Mouse (Mus musculus) stomach, embryonic 14.5 days (tissue): ENCODE data around the gene Ahrr. TPM values are rescaled to one million over a fixed set of nuclear protein-coding genes. Genes with fewer than 3 reads are reported as not detected.

Experiments used
- ATAC-seq: fragments of 200-750 bp; cut with Nextera tagmentation; 2 replicates; pipeline ENCODE4 v1.8.0; 2017; ENCODE audit warnings: low read depth, moderate TSS enrichment; ENCODE audit not compliant: insufficient number of reproducible peaks, insufficient read depth, low FRiP score
- H3K27ac ChIP-seq: fragments of 300-500 bp; sonication (generic); 2 replicates; pipeline ENCODE4 v1.5.1; 2014; ENCODE audit warnings: mild to moderate bottlenecking, low read length, moderate library complexity, mixed read lengths
- H3K27me3 ChIP-seq: fragments of 300-500 bp; sonication (generic); 2 replicates; pipeline ENCODE4 v1.6.1; 2014; ENCODE audit warnings: low read length, control low read depth, mixed read lengths; ENCODE audit not compliant: control insufficient read depth, insufficient read depth
- H3K36me3 ChIP-seq: fragments of 300-500 bp; sonication (generic); 2 replicates; pipeline ENCODE4 v1.6.1; 2014; ENCODE audit warnings: mild to moderate bottlenecking, control low read depth, low read length, moderate library complexity, mixed read lengths; ENCODE audit not compliant: control insufficient read depth, insufficient read depth
- H3K4me1 ChIP-seq: fragments of 300-500 bp; sonication (generic); 2 replicates; pipeline ENCODE4 v1.6.1; 2014; ENCODE audit warnings: low read length, control low read depth, mixed read lengths; ENCODE audit not compliant: control insufficient read depth, insufficient read depth
- H3K4me2 ChIP-seq: fragments of 300-500 bp; sonication (generic); replicated peaks from 2 replicates; pipeline ENCODE4 v1.6.1; 2014; ENCODE audit warnings: low read depth, low read length, control low read depth
- H3K4me3 ChIP-seq: fragments of 300-500 bp; sonication (generic); 2 replicates; pipeline ENCODE4 v1.5.1; 2014; ENCODE audit warnings: low read depth, low read length, control low read depth
- H3K9ac ChIP-seq: fragments of 300-500 bp; sonication (generic); replicated peaks from 2 replicates; pipeline ENCODE4 v1.6.1; 2014; ENCODE audit warnings: low read depth, mild to moderate bottlenecking, control low read depth, low read length, moderate library complexity, mixed read lengths
- H3K9me3 ChIP-seq: fragments of 300-500 bp; sonication (generic); 2 replicates; pipeline ENCODE4 v1.6.1; 2016; ENCODE audit warnings: low read depth, low read length, control low read depth; ENCODE audit not compliant: control insufficient read depth
- WGBS: fragments of 180-500 bp; shearing (Covaris S2); extraction: QIAGEN DNeasy Blood & Tissue Kit; methylation state at CpG from one replicate; pipeline ENCODE4 v1.1.7; 2014; 5-methylcytosine and 5-hydroxymethylcytosine counted together
- polyA plus RNA-seq: library from polyadenylated mRNA; unstranded; fragments of >200 nt; fragmentation: Nextera tagmentation; extraction: Ambion mirVana; gene quantifications from 2 replicates; pipeline ENCODE4 v1.2.1, GENCODE M21; 2014

The Ahrr gene
- polyA plus RNA-seq, 1 experiment from 2014 or later, result 0.54 TPM

GRCm38 (mm10) chr13:74167057-74167413, 125.1 kb downstream of the Ahrr start:
- 14% methylated on average over 9 of the region's 9 CpGs for WGBS
- Histone ChIP-seq H3K4me3 (peak overlapping the region; percentile 44), H3K9ac (no peak overlapping the region), H3K4me2 (peak overlapping the region; percentile 37), H3K36me3 (peaks cover 8% of the 10 kb centered on the region; the same call in 1 of the 2 replicates), H3K9me3 (no peaks in the 10 kb centered on the region), H3K27me3 (no peaks in the 10 kb centered on the region), H3K27ac (no peak overlapping the region), H3K4me1 (0 out of 2 replicates have a peak, but pooled peaks cover 4% of the 10 kb centered on the region)
- no peak; the same call in 1 of the 2 replicates for ATAC-seq

DNA sequence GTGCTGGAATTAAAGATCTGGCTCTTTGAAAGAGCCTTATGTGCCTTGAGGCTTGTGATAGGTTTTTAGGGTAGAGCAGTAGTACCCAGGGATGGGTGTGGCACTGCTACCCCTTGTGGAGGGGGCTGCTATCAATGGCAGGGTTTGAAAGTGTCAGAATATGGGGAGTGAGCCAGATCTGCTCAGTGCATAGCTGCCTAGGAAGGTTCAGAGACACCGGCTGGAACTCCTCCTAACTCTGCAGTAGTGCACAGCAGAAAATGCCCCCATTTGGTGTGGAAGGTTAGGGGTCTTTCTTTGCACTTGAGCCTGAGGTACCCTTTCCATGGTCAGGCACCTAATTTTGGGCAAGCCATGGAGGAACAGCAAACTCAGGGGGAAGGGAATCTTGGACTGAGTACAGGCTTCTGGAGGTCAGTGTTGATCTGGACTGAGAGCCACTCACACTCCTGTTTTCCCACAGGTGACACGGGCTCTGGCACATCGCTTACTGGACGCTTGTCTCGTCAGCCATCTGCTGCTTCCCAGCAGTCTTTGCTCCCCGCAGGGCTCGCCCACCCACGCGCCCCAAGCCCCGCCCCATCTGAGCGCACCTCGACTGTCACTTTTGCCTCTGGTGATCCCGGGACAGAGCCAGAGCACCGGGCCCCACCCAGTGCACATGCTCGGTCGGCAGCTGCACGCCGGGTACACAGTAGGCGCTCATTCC, 125.6 kb downstream of the Ahrr start:
- H3K9me3 ChIP-seq, result no peaks in the 10 kb centered on the region
- WGBS, result 5% methylated on average over 19 of the region's 19 CpGs
- H3K4me1 ChIP-seq, result 0 out of 2 replicates have a peak, but pooled peaks cover 4% of the 10 kb centered on the region
- ATAC-seq, result peak; percentile 74
- H3K36me3 ChIP-seq, result peaks cover 3% of the 10 kb centered on the region; the same call in 1 of the 2 replicates
- H3K9ac ChIP-seq, result no peak overlapping the region
- no peaks in the 10 kb centered on the region for H3K27me3 ChIP-seq
- no peak overlapping the region for H3K27ac ChIP-seq
- peak overlapping the region; percentile 44 for H3K4me3 ChIP-seq
- peak overlapping the region; percentile 37 for H3K4me2 ChIP-seq

Other genes with a start within 250 kb of the Ahrr start
- gene Cep72, start 230.0 kb downstream of the Ahrr start, polyA plus RNA-seq, result 14.7 and 17.0 TPM in 2 replicates
- not detected in 2 replicates for gene Slc9a3, start 170.9 kb downstream of the Ahrr start, polyA plus RNA-seq
- gene Exoc3, start 83.6 kb downstream of the Ahrr start, polyA plus RNA-seq, result 82.1 and 86.8 TPM in 2 replicates
- gene Pdcd6, start 25.2 kb upstream of the Ahrr start, polyA plus RNA-seq, result 157 and 174 TPM in 2 replicates
- 205 and 230 TPM in 2 replicates for gene Sdha, start 57.9 kb upstream of the Ahrr start, polyA plus RNA-seq
- gene Ccdc127, start 58.0 kb upstream of the Ahrr start, polyA plus RNA-seq, result 59.6 and 62.6 TPM in 2 replicates
- not detected in 2 replicates for gene Lrrc14b, start 71.7 kb upstream of the Ahrr start, polyA plus RNA-seq
- 6.9 and 7.6 TPM in 2 replicates for gene Zfp72, start 98.5 kb upstream of the Ahrr start, polyA plus RNA-seq
- gene Ftl1-ps1, start 107.4 kb upstream of the Ahrr start, polyA plus RNA-seq, result 70.2 and 77.1 TPM in 2 replicates
- gene Zfp825, start 201.7 kb upstream of the Ahrr start, polyA plus RNA-seq, result 22.2 and 22.7 TPM in 2 replicates